Mouse (Mus musculus): Measurements from ENCODE around the gene Rnf187.

DNA sequence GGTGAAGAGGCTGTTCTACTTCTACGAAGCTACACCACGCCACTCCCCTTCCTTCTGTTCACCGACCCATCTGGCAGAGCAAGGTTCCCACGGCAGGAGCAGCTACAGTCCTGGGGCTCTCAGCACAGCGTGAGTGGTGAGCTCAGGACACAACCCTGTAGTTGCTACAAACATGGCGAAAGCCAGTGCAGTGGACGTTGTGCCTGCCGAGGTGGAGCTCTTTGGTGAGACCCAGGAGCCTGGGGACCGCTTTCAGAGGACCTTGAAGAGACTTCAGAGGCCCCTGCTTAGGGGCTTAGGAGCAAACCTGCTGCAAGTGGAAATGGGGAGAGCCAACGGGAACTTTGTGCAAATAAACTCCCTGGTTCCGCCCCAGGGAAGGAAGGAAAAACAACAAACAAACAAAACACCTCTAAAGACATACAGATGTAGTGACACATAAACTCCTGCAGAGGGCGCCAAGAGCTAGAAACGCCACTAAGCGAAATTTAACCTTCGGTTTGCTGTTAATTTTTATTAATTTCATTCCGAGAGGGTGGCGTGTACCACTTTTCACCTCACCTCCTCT lies 24.2 kb downstream of the Rnf187 start:
- no peak for TF ChIP-seq POLR2A (IDR thresholded peaks at IDR 0.05; ENCODE audit: low read depth, low read length)
- no peak for TF ChIP-seq CTCF (IDR thresholded peaks at IDR 0.05; ENCODE audit: borderline replicate concordance, insufficient read depth, low read length)

Data from embryonic fibroblast, embryonic 13.5 days (primary cell).